Mouse (Mus musculus) liver, postnatal 0 days (tissue): Measurements from ENCODE around the gene Fbxo42.

Source experiments
- CTCF ChIP-seq: sonication (generic); IDR thresholded peaks from 2 replicates; pipeline ENCODE4 v1.5.1; 2016; ENCODE audit warnings: antibody characterized with exemption, low read depth
- EP300 ChIP-seq: IDR thresholded peaks from 2 replicates; pipeline ENCODE4 v1.6.1; 2016; ENCODE audit warnings: antibody characterized with exemption, low read depth, mild to moderate bottlenecking

DNA sequence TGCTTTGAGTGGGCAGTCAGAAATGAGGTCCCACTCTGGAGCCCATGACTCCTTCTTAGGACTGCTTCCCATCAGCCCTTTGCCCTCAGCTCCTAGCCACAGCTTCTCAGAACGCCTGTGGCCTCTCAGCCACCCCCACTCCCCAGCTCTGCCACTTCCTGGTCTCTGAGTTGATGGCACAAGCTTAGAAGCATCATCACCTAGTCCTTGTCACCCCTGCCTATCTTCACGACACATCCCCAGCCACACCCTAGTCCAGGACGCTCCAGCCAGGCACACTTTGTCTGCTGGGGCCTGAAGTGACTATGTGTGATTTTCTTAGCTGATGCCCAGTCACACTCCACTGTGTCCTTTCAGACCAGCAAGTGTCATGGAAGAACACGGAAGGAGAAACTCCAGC lies 48.8 kb upstream of the Fbxo42 start:
- no peak for TF ChIP-seq CTCF
- TF ChIP-seq EP300 = no peak
